In genomic region chr5:26887496-26887895, GRCm38 (mm10) we compare ENCODE assay signal across 25 mouse cellular contexts.
A peak's percentile ranks its signal among the peaks of the same experiment; 100 is the strongest.
DNase-seq lines count a peak whose midpoint lies in the region; ATAC-seq and TF ChIP-seq lines count a peak whose summit lies in the region.
"Had no signal": no experiment of that assay in that cellular context is flagged by ENCODE, and none has a peak within 500 bp of the region (broad histone marks: within the 10 kb centered on the region; RNA-seq: fewer than 3 reads in every experiment).

No protein-coding gene starts in this region.

- no peak overlapping the region for H3K4me2 ChIP-seq in forebrain, postnatal 0 days (ENCODE audit: low read depth)
- H3K4me2 ChIP-seq in forebrain, embryonic 13.5 days = no peak overlapping the region
- H3K4me2 ChIP-seq: heart, embryonic 13.5 days; hindbrain, embryonic 14.5 days had no signal

- H3K4me3 ChIP-seq in forebrain, postnatal 0 days (ENCODE audit: low read depth, low read length) = no peak overlapping the region
- no peak overlapping the region for H3K4me3 ChIP-seq in forebrain, embryonic 13.5 days
- H3K4me3 ChIP-seq in ES-Bruce4 (ENCODE audit: low read depth, low read length) (no peak overlapping the region), ES-E14 (ENCODE audit: insufficient read depth in 1 of 2, low read depth in 1 of 2, low read length in 2 of 2, poor library complexity in 1 of 2, severe bottlenecking in 1 of 2) (no peak overlapping the region)
- H3K4me3 ChIP-seq: heart, embryonic 10.5 days; heart, embryonic 13.5 days had no signal

- no peaks in the 10 kb centered on the region for H3K9me3 ChIP-seq in forebrain, postnatal 0 days (ENCODE audit: low read length)
- H3K9me3 ChIP-seq in forebrain, embryonic 13.5 days (replicated peaks) = no peaks in the 10 kb centered on the region
- H3K9me3 ChIP-seq in ES-Bruce4 (replicated peaks; ENCODE audit: control insufficient read depth, insufficient read depth, low read length, poor library complexity, severe bottlenecking) (no peaks in the 10 kb centered on the region; the same call in 1 of the 2 replicates), ES-E14 (ENCODE audit: control insufficient read depth, insufficient read depth, low read depth, low read length) (no peaks in the 10 kb centered on the region)
- H3K9me3 ChIP-seq: heart, embryonic 10.5 days; heart, embryonic 13.5 days had no signal

- no peak overlapping the region for H3K9ac ChIP-seq in forebrain, postnatal 0 days
- H3K9ac ChIP-seq in forebrain, embryonic 13.5 days = no peak overlapping the region
- H3K9ac ChIP-seq in ES-Bruce4 (ENCODE audit: low read depth, poor library complexity, severe bottlenecking) (no peak overlapping the region), ES-E14 (ENCODE audit: insufficient read depth, low read depth, low read length, poor library complexity, severe bottlenecking) (no peak overlapping the region)
- H3K9ac ChIP-seq: heart, embryonic 13.5 days; hindbrain, embryonic 14.5 days had no signal

- TF ChIP-seq POLR2A in ES-Bruce4 (IDR thresholded peaks at IDR 0.05; ENCODE audit: insufficient read depth, low read length) = no peak

- no peak for DNase-seq in forebrain, postnatal 0 days
- no peak for DNase-seq in ES-E14 (ENCODE audit: low read depth, low spot score)
- DNase-seq in adrenal gland, postnatal 4 days (ENCODE audit: low spot score in 2 of 2) = no peak
- DNase-seq in urinary bladder, postnatal 4 days (ENCODE audit: low spot score in 2 of 2) = no peak
- DNase-seq: adrenal gland, postnatal 10 days; adrenal gland, postnatal 36 days; cerebellum, adult 18-20 months; cerebellum, adult 9-10 months; cerebellum, postnatal 14 days; gastrocnemius, postnatal 25 days; heart, adult 18-20 months; heart, postnatal 14 days; heart, postnatal 4 days; kidney, adult 18-20 months had no signal

- H3K27ac ChIP-seq in forebrain, postnatal 0 days (ENCODE audit: low read depth, low read length) = no peak overlapping the region
- H3K27ac ChIP-seq in forebrain, embryonic 13.5 days = no peak overlapping the region
- H3K27ac ChIP-seq in ES-Bruce4 (ENCODE audit: insufficient read depth, low read length) (no peak overlapping the region), ES-E14 (ENCODE audit: insufficient read depth, low read depth, low read length, poor library complexity, severe bottlenecking) (no peak overlapping the region)
- H3K27ac ChIP-seq: heart, embryonic 10.5 days; heart, embryonic 13.5 days; hindbrain, embryonic 14.5 days; hindbrain, postnatal 0 days had no signal

- in situ Hi-C loops in ES-E14 (cut with MboI; ENCODE audit: low sequenced_read_pairs in 2 of 2, unreplicated experiment in 2 of 2) = no loop called here

- no peaks in the 10 kb centered on the region for H3K4me1 ChIP-seq in forebrain, postnatal 0 days (ENCODE audit: insufficient read depth)
- peaks cover 9% of the 10 kb centered on the region; the same call in 1 of the 2 replicates for H3K4me1 ChIP-seq in forebrain, embryonic 13.5 days
- H3K4me1 ChIP-seq in ES-Bruce4 (ENCODE audit: control insufficient read depth, insufficient read depth, low read length) (peaks cover 2% of the 10 kb centered on the region), ES-E14 (ENCODE audit: control insufficient read depth in 2 of 2, insufficient read depth in 2 of 2, low read length in 2 of 2, poor library complexity in 1 of 2) (peaks cover 0 to 14% of the 10 kb centered on the region in 2 experiments; a peak in 2 of 4 replicates)
- H3K4me1 ChIP-seq: heart, embryonic 10.5 days; heart, embryonic 13.5 days had no signal

- peak; percentile 38; the same call in 1 of the 2 replicates for ATAC-seq in forebrain, postnatal 0 days
- ATAC-seq in forebrain, embryonic 13.5 days = no peak; the same call in 1 of the 2 replicates
- ATAC-seq: CD4-positive, CD25-positive, alpha-beta regulatory T cell, adult 4 months; hindbrain, postnatal 0 days; inflammation-experienced regulatory T-cells, adult 6 months; intestine, embryonic 16.5 days; Patski had no signal

- peak; percentile 39; the same call in 1 of the 2 replicates for TF ChIP-seq EP300 in ES-Bruce4 (IDR thresholded peaks at IDR 0.05; ENCODE audit: insufficient read depth, low read depth, low read length)

- 32% methylated on average over 1 of the region's 1 CpGs for WGBS in forebrain, postnatal 0 days
- 32% methylated on average over 1 of the region's 1 CpGs for WGBS in forebrain, embryonic 13.5 days

- H3K27me3 ChIP-seq in forebrain, postnatal 0 days (ENCODE audit: insufficient read depth, low read length) = no peaks in the 10 kb centered on the region
- no peaks in the 10 kb centered on the region for H3K27me3 ChIP-seq in forebrain, embryonic 13.5 days
- H3K27me3 ChIP-seq in ES-Bruce4 (ENCODE audit: control insufficient read depth, insufficient read depth, low read length, poor library complexity, severe bottlenecking) = no peaks in the 10 kb centered on the region
- H3K27me3 ChIP-seq: heart, embryonic 13.5 days; Patski had no signal

- no peaks in the 10 kb centered on the region for H3K36me3 ChIP-seq in forebrain, postnatal 0 days (ENCODE audit: insufficient read depth)
- no peaks in the 10 kb centered on the region for H3K36me3 ChIP-seq in forebrain, embryonic 13.5 days (ENCODE audit: poor library complexity, severe bottlenecking)
- H3K36me3 ChIP-seq in ES-Bruce4 (ENCODE audit: control insufficient read depth, insufficient read depth, low read length, poor library complexity, severe bottlenecking) = no peaks in the 10 kb centered on the region
- H3K36me3 ChIP-seq in ES-E14 (ENCODE audit: control insufficient read depth, insufficient read depth, low read length, poor library complexity, severe bottlenecking) = no peaks in the 10 kb centered on the region
- H3K36me3 ChIP-seq: G1E; heart, embryonic 10.5 days; heart, embryonic 13.5 days had no signal

- no peak for TF ChIP-seq CTCF in forebrain, postnatal 0 days (IDR thresholded peaks at IDR 0.05; ENCODE audit: low read depth)
- no peak for TF ChIP-seq CTCF in ES-Bruce4 (IDR thresholded peaks at IDR 0.05; ENCODE audit: low read depth, low read length)

TF ChIP-seq in ES-E14, 5 proteins besides CTCF, POLR2A, EP300 and RAD21:
- TF ChIP-seq MAFK (IDR thresholded peaks at IDR 0.05; ENCODE audit: insufficient read depth, low read depth, low read length) = 0 out of 2 replicates have a peak, but pooled peaks have one; percentile 20
- no peak for TF ChIP-seq ZNF384 (IDR thresholded peaks at IDR 0.05; ENCODE audit: low read depth, low read length)
- no peak for TF ChIP-seq ZC3H11A (IDR thresholded peaks at IDR 0.05; ENCODE audit: borderline replicate concordance, low read depth, low read length)
- no peak for TF ChIP-seq CHD2 (IDR thresholded peaks at IDR 0.05; ENCODE audit: low read depth, low read length)
